Mouse (Mus musculus) liver, adult 2 months (tissue): ENCODE measurements around the gene Trmt11. TPM values are rescaled to one million over a fixed set of nuclear protein-coding genes. Genes with fewer than 3 reads are reported as not detected.
"Not testable (repeated sequence)": the region's sequence is repeated elsewhere in the genome, so short reads cannot be mapped to it uniquely, and the experiment has no call there.

ENCODE experiments used
- DNase-seq: peaks from one replicate; pipeline ENCODE4 v3.0.0-alpha.2; 2011; ENCODE audit warnings: low read depth, low spot score; ENCODE audit errors: extremely low read depth
- H3K27ac ChIP-seq: fragments of 200-500 bp; replicated peaks from 2 replicates; pipeline ENCODE4 v1.5.1; 2012; ENCODE audit warnings: low read depth, mild to moderate bottlenecking, control low read depth, inconsistent platforms, low read length; ENCODE audit not compliant: insufficient read depth
- H3K27me3 ChIP-seq: fragments of 200-500 bp; 2 replicates; pipeline ENCODE4 v1.6.1; 2012; ENCODE audit warnings: mild to moderate bottlenecking, moderate library complexity, low read length, inconsistent platforms; ENCODE audit not compliant: control insufficient read depth, insufficient read depth
- H3K36me3 ChIP-seq: fragments of 200-500 bp; 2 replicates; pipeline ENCODE4 v1.6.1; 2012; ENCODE audit warnings: low read length, inconsistent platforms; ENCODE audit not compliant: control insufficient read depth, insufficient read depth
- H3K4me1 ChIP-seq: fragments of 200-500 bp; 2 replicates; pipeline ENCODE4 v1.6.1; 2011; ENCODE audit warnings: low read length; ENCODE audit not compliant: control insufficient read depth, insufficient read depth
- H3K4me3 ChIP-seq: fragments of 200-500 bp; 2 replicates; pipeline ENCODE4 v1.5.1; 2011; ENCODE audit warnings: low read depth, mild to moderate bottlenecking, control low read depth, low read length, moderate library complexity; ENCODE audit not compliant: insufficient read depth
- H3K79me2 ChIP-seq: fragments of 200-500 bp; 2 replicates; pipeline ENCODE4 v1.6.1; 2012; ENCODE audit warnings: inconsistent platforms, mild to moderate bottlenecking, low read length, moderate library complexity; ENCODE audit not compliant: control insufficient read depth, insufficient read depth
- H3K9ac ChIP-seq: fragments of 200-500 bp; 2 replicates; pipeline ENCODE4 v1.6.1; 2012; ENCODE audit warnings: low read depth, mild to moderate bottlenecking, control low read depth, inconsistent platforms, low read length
- CTCF ChIP-seq: fragments of 200-500 bp; IDR thresholded peaks from 2 replicates; pipeline ENCODE4 v1.5.1; 2011; ENCODE audit warnings: low read depth, low read length, control low read depth
- POLR2A ChIP-seq: fragments of 200-500 bp; IDR thresholded peaks from 2 replicates; pipeline ENCODE4 v1.6.1; 2011; ENCODE audit warnings: low read length, control low read depth; ENCODE audit not compliant: insufficient read depth; ENCODE audit errors: extremely low read depth
- WGBS: fragments of 180-500 bp; shearing (Covaris S2); methylation state at CpG from one replicate; pipeline ENCODE4 v1.1.7; 2018; 5-methylcytosine and 5-hydroxymethylcytosine counted together
- polyA plus RNA-seq: library from polyadenylated mRNA; depleted of rRNA; stranded (reverse); fragments of >200 nt; gene quantifications from 2 replicates; pipeline ENCODE4 v1.2.3, GENCODE M21; 2012; rRNA removed
- total RNA-seq: library from RNA; depleted of rRNA; stranded (reverse); fragments of >200 nt; gene quantifications from 2 replicates; pipeline ENCODE4 v1.2.3, GENCODE M21; 2014; rRNA removed

Gene Trmt11
- total and polyA plus RNA-seq, 2 experiments: 0.72 to 8.3 TPM

GRCm38 (mm10) chr10:30502718-30503117 lies 97.8 kb downstream of the Trmt11 start:
- no peaks in the 10 kb centered on the region for H3K79me2 ChIP-seq
- TF ChIP-seq POLR2A (no peak), CTCF (no peak)
- H3K27me3 ChIP-seq: no peaks in the 10 kb centered on the region
- 79% methylated on average over 1 of the region's 1 CpGs for WGBS
- H3K9ac ChIP-seq: no peak overlapping the region
- no peak overlapping the region for H3K4me3 ChIP-seq
- no peaks in the 10 kb centered on the region for H3K36me3 ChIP-seq
- H3K27ac ChIP-seq: no peak overlapping the region
- H3K4me1 ChIP-seq: no peaks in the 10 kb centered on the region
- DNase-seq: no peak

GRCm38 (mm10) chr10:30498223-30498622 lies 102.3 kb downstream of the Trmt11 start:
- H3K27ac ChIP-seq, H3K36me3 ChIP-seq, DNase-seq, H3K27me3 ChIP-seq, H3K4me3 ChIP-seq, H3K79me2 ChIP-seq, H3K4me1 ChIP-seq, H3K9ac ChIP-seq: not testable (repeated sequence)
- WGBS: 78% methylated on average over 19 of the region's 19 CpGs

Other genes starting within 250 kb of the Trmt11 start
- gene Hint3, start 28.9 kb upstream of the Trmt11 start, total RNA-seq: 54.7 and 57.2 TPM in 2 replicates
- 16.4 and 18.0 TPM in 2 replicates for gene Hint3, start 28.9 kb upstream of the Trmt11 start, polyA plus RNA-seq
- gene Ncoa7, start 202.6 kb upstream of the Trmt11 start, total RNA-seq: 1.5 and 2.1 TPM in 2 replicates
- 0.27 and 0.32 TPM in 2 replicates for gene Ncoa7, start 202.6 kb upstream of the Trmt11 start, polyA plus RNA-seq
- 0.18 and 0.40 TPM in 2 replicates for gene Hey2, start 242.1 kb upstream of the Trmt11 start, total RNA-seq
- 0.38 and 0.40 TPM in 2 replicates for gene Hey2, start 242.1 kb upstream of the Trmt11 start, polyA plus RNA-seq